Mouse (Mus musculus) layer of hippocampus, adult 9-10 months (tissue): ENCODE measurements around the gene Glrx3.
"Not testable (repeated sequence)": the region's sequence is repeated elsewhere in the genome, so short reads cannot be mapped to it uniquely, and the experiment has no call there.

ENCODE experiments used
- DNase-seq: peaks from one replicate; pipeline ENCODE4 v3.0.0; 2022; ENCODE audit warnings: low spot score

Glrx3 gene

DNA sequence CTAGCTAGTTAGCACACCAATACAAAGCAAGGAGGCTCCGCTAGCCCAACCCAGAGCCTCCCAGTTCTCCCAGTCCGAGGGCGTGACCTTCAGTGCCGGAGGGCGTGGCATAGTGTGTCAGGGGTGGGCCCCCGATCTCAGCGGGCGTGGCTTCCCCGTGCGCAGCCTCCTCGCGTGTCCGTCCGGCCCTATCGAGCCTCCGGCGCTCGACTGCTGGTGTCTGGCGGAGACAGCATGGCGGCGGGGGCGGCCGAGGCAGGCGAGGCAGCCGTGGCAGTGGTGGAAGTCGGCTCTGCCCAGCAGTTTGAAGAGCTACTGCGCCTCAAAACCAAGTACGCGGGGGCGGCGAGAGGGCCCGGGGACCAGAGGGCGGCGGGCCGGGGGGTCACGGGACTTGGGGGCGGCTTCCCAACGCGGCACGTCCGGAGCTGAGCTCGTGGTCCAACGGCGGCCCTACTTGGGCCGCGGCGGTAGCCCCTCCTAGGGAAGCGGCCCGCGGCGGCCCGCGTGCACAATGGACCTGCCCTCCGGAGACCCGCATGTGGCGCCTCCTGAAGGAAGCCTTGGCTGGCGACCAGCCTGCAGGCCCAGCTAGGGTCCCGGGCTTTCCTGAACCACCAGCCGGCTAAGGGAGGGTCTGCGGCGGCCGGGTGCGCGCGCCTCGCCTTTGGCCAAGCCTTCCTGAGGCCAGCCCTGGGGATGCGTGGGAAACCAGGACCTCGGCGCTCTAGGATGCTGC, at the start of gene Glrx3:
Gene Glrx3, plus strand, starts transcription at position 175 of the 739 bp plus-strand sequence.
- peak; percentile 90 for DNase-seq

DNA sequence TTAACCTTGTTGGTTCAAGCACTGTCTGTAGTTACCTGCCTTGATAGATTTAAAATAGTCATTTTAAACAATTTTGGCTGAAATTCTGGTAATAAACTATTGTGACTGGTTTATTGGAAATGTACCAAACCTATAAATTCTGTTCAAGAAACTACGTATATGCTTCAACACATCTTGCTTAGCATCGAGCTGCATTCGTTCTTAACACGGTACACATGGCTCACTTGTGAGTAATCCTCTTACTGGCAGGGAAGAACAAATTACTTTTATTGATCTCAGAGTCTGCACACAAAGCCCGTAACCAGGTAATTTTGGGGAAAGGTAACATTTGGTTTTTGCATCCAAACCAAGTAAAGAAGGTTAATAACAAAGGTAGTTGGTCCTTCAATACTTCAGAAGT, 49.6 kb upstream of the Glrx3 start:
- no peak for DNase-seq

DNA sequence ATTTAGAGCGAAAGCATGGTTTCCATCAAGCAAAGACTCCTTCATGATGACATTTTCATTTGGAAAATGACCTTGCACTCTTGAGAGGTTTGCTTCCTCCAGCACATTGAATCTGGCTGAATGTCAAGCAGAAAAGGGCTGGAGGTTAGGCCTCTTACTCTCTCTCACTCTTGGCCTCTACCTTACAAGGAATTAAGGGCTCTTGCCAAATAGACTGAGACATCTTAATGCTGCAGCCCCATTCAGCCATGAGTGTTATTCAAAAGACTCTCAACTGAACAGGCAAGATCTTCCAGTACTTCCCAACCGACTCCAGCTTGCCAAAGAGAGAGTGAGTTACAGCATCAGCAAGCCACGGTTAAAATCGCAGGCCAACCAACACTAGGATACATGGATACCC, 42.0 kb upstream of the Glrx3 start:
- DNase-seq = no peak

DNA sequence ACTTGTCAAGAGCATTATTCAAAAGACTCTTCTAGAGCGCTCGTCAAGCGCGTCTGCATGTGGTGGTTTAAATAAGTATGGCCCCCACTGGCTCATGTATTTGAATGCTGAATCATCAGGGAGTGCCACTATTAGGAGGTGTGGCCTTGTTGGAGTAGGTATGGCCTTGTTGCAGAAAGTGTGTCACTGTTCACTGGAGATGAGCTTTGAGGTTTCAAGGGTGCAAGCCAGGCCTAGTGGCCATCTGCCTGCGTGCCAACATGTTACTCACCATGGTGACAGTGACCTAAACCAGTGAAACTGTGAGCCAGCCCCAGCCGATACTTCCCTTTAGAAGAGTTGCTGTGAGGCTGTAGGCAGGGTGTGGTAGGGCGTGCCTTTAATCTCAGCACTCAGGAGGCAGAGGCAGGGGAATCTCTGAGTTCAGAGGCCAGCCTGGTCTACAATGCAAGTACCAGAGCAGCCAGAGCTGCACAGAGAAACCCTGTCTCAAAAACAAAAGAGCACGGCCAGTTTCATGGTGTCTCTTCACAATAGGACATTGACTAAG, 40.0 kb upstream of the Glrx3 start:
- DNase-seq = no peak

DNA sequence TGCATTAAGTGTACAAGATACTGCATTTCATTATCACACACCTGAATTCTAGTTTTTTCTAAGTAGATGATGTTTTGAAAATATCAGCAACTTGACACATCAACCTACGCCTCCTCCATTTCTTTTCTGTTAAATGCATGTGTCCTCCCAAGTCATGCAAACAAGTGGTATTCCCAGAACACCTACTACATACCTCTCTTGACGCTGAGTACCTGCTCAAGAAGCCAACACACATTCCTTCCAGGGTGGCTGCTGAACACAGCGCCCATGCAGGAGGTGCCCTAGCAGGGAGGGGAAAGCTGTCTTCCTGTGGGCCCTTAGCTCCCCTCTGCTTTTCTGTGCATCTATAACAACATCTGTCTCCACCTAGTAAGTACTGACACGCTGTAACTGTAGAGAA, 38.4 kb upstream of the Glrx3 start:
- no peak for DNase-seq

DNA sequence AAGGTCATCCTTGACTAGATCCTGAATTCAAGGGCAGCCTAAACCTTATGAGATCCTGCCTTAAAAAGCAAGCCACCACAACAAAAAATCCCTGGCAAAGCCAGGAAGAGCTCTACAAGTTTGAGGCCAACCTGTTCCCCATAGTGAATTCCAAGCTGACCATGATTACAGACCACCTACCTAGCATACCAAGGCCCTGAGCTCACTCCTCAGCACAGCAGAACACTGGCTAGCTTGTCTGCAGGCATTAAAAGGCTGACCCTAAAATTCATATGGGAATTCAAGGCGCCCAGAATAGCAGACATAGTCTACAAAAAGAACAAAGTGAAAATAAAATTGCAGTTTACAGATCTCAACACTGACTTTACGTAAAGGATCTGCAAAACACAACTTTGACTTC, 33.3 kb upstream of the Glrx3 start:
- DNase-seq = no peak

DNA sequence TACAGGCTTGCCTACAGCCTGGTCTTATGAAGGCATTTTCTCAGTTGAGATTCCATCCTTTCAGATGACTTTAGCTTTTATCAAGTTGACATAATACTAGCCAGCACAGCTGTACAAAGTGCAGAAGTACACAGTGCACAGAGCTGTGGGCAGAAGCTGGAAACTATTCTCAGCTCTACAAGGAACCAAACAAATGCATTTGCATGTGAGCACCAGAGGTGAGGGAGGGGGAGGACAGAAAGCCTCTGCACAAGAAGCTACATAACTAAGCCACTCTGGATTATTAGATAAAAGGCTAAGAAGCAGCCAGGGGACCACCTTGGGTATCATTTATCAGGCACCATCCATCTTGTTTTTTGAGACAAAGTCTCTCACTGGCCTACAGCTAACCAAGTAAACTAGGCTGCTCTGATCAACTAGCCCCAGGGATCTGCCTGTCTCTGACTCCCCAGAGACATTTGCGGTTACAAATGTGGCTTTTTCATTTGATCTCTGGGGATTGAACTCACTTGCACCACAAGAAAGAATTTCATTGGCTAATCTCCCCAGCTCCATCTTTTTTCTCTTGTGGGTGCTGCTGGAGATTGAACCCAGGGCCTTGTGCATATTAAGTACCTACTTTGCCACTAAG, 29.9 kb upstream of the Glrx3 start:
- DNase-seq = no peak

DNA sequence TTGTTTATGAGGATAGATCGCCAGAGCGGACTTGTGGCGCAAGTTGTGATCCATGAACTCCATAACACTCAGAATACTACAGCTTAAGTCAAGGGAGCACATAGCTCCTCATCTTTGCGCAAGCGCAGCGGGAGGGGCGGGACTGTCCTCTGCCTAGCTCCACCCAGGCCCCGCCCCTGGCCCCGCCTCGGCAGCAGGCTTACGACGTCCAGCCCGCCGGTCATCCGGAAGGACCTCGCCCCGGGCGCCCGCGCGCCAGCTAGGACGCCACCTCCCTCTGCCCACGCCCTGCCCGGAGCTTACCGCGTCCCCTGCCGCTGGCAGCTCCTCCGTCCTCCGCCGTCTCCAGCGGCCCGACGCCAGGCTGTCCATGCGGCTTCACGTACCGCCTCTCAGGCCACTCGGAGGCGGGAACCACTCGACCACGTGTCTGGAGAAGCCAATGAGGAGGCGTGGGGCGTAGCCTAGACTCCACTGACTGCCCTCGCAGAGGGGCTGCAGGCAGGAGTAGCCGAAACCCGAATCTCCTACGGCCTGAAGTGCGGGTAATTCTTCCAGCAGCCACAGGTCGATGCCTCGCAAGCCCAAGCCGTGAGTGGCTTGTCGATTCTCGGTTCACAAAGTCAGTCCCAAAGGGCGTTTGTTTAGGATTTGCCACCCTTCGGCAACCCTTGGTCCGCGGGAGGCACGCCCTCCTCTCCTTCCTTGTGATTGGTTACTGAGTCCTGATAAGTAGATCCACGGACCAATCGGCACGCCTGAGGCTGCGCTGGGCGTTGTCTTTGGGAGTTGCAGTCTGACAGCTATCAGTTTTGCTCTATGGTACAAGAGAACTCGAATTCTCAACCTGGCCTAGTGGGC, 26.8 kb upstream of the Glrx3 start, which contains the start of gene 9430038I01Rik:
Gene 9430038I01Rik, minus strand, starts transcription at position 426 of the 861 bp plus-strand sequence.
- peak; percentile 95 for DNase-seq

DNA sequence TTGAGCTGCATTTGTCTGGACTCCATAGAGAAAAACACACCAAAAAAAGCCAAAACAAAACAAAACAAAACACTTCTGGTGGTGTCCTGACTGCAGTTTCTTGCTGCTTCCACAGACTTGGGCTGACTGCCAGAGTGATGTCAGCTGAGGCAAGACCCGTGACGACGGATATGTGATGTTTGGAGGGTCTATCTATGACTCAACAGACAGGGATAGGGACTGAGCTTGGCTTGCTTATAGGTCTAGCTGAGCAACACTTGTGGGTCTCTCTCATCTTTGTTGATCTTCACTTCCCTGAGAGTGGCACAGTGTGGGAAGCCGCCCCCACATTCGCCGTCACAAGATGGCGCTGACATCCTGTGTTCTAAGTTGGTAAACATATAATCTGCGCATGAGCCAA, 22.7 kb upstream of the Glrx3 start:
- no peak for DNase-seq

DNA sequence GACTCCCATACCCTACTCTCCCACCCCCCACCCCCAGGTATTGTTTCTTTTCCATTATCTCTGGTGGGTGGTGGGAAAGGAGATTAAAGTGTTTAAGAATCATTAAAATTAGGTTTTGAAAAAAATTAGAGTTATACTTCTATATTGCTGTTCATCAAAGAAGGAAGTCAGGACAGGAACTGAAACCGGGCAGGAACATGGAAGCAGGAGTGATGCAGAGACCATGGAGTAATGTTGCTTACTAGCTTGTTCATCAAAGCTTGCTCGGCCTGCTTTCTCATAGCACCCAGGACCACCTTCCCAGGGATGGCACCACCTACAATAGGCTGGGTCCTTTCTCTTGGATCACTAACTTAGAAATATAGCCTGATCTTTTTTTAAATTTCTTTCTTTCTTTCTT, 16.9 kb upstream of the Glrx3 start:
- no peak for DNase-seq

DNA sequence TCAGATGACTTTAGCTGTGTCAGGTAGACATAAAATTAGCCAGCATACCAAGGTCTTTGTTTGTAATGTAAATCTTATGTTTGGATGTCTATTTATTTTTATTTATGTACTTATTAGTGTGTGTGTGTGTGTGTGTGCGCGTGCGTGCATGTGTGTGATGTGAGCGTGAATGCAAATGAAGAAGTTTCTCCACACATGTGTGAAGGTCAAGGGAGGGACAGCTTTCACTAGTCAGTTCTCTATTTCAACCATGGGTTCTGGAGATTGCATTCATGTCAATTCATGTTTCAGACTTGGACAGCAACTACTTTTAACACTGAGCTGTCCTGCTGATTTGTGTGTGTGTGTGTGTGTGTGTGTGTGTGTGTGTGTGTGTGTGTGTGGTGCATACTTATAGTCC, 16.2 kb upstream of the Glrx3 start:
- DNase-seq = no peak

DNA sequence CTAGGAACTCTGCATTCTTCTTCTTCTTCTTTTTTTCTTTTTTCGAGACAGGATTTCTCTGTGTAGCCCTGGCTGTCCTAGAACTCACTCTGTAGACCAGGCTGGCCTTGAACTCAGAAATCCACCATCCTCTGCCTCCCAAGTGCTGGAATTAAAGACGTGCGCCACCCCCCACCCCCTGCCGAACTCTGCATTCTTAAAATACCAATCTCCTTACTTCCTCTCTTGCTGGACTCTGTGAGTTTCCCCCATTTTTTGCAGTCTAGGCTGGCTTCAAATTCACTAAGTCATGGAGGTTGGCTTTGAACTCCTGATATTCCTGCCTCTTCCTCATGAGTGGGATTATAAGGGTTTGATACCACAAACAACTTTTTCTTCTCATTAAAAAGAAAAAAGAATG, 10.7 kb upstream of the Glrx3 start:
- no peak for DNase-seq

DNA sequence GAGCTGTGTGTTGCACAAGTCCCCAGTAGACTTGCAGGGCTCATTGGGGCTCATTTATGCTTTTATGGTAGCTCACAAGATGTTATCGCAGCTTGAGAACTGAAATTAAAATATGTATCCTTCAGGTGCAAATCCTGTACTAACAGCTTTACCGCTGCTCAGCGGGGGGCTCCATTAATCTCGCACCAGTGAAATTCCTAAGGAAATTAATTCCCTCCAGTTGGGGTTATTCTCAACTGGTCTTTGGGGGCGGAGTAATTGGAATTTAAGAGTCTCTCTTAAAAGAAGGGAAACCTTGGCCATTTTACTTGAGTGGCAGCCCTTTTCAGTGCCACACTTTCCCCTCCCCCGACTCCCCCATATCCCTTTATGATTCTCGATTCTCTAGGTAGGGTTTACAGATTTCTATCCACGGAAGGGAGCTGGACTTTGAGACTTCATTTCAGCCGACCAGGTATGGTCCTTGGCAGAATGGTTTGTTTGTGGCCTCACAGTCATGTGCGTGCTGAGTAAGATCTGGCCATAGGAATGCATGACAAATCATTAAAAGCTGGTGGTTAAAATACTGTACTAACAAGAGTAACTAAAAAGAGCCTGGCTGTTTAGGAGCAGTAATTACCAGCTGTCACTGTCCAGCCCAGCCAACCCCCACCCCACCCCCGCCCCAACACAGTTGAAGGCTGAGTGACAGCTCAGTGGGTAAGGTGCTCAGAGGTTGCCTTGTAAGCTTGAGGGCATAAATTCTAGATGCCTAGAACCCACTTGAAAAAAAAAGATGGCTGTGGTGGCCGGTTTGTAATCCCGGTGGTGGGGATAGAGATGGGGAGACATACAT, 5.4 kb upstream of the Glrx3 start:
- DNase-seq = no peak

DNA sequence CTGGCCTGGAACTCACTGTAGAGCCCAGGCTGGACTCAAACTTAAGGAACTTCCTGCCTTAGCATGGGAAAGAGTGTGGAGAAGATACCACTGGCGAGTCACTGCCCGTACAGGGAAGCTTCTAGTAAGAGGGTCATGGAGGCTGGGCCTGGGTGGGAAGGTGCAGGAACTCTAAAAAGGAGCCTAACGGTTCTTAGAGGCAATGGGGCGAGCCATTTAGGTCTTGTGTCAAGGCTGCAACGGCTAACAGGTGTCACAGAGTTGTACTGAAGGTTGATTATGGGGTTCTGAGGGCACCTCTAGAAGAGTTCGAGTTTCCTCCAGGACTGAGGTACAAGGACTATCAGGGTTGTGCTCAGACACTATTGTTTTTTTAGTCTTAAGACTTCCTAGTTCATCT, 513 bp upstream of the Glrx3 start:
- no peak for DNase-seq

DNA sequence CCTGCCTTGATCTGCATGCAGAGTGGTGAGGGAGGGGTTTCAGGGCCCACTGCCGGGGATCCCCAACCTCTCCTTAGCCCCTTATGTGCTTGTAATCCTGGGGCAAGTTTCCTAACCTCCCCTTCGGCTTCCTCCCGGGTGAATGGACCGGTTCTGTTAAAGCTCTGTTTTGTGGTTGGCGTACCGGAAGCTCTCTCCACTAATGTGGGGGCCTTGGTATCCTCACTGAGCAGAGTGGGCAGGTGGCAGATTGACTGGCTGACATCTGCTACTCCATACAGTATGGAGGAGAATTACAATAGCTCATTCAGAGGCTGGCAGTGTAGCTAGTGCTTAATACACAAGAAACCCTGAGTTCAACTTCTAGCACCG, 751 bp downstream of the Glrx3 start:
- peak; percentile 56 for DNase-seq

DNA sequence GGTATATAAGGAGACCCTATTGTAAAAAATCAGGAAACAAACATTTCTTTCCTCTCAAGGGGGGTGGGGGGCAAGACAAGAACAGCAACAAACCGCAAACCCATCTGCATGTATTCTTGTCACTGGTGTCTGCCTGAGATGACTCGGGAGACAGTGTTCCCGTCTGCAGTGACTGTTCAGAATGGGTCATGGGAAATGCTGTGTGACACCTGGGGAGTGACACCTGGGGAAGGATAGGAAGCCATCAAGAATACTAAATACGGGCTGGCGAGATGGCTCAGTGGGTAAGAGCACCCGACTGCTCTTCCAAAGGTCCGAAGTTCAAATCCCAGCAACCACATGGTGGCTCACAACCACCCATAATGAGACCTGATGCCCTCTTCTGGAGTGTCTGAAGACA, 1.5 kb downstream of the Glrx3 start:
- DNase-seq = not testable (repeated sequence)

DNA sequence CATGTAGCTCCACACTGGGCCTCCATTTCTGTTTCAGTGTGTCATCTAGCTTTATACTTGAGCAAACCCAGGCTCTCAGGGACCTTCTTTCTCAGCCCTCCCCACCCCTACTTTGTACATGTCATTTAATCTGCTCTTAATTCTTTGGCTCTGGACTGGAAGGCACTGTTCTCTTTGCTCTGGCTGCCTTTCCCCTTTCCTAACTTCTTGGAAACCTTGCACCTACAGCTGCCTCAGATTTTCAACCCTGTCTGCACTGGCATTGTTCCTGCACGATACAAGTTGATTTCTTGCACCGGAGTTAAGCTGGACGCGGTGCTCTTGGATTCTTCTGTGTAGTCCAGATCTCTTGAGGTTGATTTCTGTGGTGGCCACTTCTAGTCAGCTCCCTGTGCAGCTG, 5.5 kb downstream of the Glrx3 start:
- no peak for DNase-seq

DNA sequence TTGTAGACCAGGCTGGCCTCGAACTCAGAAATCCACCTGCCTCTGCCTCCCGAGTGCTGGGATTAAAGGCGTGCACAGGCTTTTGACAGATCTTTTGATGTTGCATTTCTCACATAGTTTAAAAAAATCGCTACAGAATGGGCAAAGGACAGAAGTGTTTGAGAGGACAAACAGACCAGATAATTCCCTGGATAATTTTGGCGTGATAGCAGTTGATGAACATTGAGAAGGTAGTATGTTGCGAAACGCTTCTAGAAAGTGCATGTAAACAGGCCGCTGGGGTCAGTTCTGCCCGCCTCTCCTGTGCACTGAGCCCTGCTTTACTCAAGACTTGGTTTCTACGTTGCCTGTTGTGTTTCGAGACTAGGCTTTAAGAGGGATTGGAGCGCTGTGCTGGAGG, 7.9 kb downstream of the Glrx3 start:
- DNase-seq = no peak

DNA sequence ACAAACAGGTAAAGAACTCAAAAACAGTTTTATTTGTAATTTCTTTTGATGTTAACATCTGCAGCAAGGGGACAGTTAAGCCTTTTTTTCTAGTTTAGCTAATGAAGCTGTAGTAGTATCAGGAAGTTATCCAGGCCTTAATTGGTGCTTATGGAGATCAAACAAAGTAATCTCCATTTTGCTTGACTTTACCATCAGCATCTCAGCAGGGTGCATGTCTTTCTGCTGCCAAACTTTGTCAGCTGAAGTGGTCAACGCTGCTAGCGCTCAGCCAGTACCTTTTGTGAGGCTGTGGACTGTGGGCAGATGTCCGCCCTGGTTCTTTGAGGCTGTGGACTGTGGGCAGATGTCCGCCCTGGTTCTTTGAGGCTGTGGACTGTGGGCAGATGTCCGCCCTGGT, 24.0 kb downstream of the Glrx3 start:
- DNase-seq = no peak

DNA sequence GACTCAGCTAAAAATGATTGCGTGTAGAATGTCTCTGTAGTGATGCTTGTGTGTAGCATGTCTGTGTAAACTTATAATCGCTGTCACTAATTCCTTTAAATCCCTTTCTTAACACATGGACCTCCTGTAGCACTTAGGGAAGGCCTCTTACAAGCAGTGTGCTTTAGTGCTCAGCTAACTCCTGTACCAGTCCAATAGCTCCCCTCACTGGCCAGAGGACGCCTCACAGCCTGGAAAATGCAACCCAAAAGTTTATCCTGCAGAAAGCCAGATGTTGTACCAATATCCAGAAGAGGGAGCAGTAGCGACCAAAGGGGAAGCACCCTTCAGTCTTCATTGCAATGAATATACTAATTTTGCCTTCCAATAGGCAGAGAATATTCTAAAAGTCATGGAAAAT, 30.8 kb downstream of the Glrx3 start:
- DNase-seq = peak; percentile 36

DNA sequence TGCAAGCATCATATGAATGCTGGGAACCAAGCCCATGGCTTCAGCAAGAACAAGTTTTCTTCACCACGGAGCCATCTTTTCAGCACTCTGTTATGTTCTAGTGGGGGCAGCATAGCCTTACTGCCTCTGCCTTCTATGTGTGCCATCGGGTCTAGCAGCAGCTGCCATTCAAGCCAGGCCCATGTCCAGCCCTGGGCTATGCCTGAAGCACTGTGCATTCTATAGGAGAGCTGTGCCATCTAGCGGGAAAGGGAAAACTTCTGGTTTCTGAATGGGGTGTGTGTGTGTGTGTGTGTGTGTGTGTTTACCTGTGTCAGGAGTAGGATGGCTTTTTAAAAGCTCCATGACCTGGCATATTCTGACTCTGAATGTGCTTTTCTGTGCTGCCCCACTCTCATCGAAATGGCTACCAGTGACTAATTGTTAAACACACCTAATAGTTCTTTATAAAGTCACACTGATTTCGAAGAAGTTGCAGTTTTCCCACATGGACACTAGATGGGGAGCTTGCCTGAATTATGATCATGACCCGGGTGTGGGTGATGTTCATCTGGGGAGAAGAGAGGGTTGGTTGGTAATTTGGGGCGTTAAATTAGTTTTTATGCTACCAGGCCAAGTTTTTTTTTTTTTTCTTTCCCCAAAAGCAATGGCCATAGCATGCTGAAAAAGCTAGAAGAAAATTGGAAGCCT, 34.2 kb downstream of the Glrx3 start:
- no peak for DNase-seq
